Mouse (Mus musculus) cortical plate, adult 2 months (tissue): ENCODE results near the gene Amer2.

Experiments
- CTCF ChIP-seq: fragments of 200-500 bp; IDR thresholded peaks from 2 replicates; pipeline ENCODE4 v1.5.1; 2011; ENCODE audit warnings: mild to moderate bottlenecking, control low read depth, low read length; ENCODE audit not compliant: insufficient read depth; ENCODE audit errors: extremely low read depth
- POLR2A ChIP-seq: fragments of 200-500 bp; IDR thresholded peaks from 2 replicates; pipeline ENCODE4 v1.6.1; 2011; ENCODE audit warnings: mild to moderate bottlenecking, low read length, control low read depth; ENCODE audit not compliant: insufficient read depth; ENCODE audit errors: extremely low read depth

GRCm38 (mm10) chr14:60378057-60378565 is 5.1 kb downstream of the Amer2 start:
- TF ChIP-seq POLR2A (peak; percentile 81), CTCF (no peak)
